8 mouse cellular contexts compared by ENCODE assay signal in the genomic region with DNA sequence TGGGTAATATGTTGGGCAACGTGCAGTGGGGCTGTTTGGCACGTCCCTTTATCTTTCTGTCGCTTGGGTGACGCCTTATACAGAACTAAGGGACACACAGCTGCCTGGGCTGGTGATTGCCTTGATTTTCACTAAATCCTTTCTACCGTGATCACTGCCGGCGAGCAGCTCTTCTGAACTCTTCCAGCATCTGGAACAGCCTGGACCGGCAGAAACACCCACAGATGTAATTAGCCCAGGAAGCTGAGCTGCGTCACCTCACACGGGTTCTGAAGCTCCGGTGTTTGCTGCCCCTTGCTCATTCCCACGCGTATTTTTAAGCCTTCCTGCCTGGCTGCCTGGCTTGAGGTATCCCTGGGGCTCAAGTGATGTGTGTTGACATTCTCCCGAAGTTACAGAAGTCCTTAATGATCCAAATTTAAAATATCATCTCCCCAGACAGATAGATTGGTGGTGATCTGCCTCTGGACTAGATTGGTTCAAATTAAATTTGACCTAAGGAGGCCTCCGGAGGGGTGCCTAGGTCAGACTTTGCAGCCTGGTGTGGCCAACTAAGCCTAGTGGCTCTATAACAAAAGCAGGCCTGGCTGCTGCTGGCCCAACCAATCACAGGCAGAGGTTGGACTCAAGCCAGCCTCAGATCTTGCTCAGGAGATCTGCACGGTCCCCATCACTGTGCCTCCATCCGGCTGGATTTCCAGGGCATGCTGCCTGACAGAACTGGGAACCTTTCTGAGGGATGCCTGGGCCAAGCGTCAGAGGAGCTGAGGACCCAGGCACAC. TPM values are rescaled to one million over a fixed set of nuclear protein-coding genes. Genes with fewer than 3 reads are reported as not detected.
DNase-seq lines count a peak whose midpoint lies in the region; ATAC-seq and TF ChIP-seq lines count a peak whose summit lies in the region.

No protein-coding gene starts in this region.

- no peak for ATAC-seq in intestine, embryonic 15.5 days
- ATAC-seq in stomach, postnatal 0 days (ENCODE audit: low FRiP score, low TSS enrichment), result no peak

- no peak overlapping the region for H3K27ac ChIP-seq in intestine, embryonic 15.5 days
- peak overlapping the region; percentile 70 for H3K27ac ChIP-seq in stomach, postnatal 0 days (replicated peaks)

- H3K4me1 ChIP-seq in intestine, embryonic 15.5 days (replicated peaks), result 0 out of 2 replicates have a peak, but pooled peaks cover 8% of the 10 kb centered on the region
- H3K4me1 ChIP-seq in stomach, postnatal 0 days (replicated peaks; ENCODE audit: control insufficient read depth, insufficient read depth), result no peaks in the 10 kb centered on the region; the same call in 1 of the 2 replicates

- H3K4me3 ChIP-seq in intestine, embryonic 15.5 days (replicated peaks), result no peak overlapping the region
- no peak overlapping the region for H3K4me3 ChIP-seq in stomach, postnatal 0 days (ENCODE audit: low read depth, low read length)

- TF ChIP-seq CTCF in stomach, postnatal 0 days (IDR thresholded peaks at IDR 0.05; ENCODE audit: low read depth), result no peak

- no peak for TF ChIP-seq EP300 in stomach, postnatal 0 days (optimal IDR thresholded peaks at IDR 0.05)

- no peak overlapping the region for H3K4me2 ChIP-seq in intestine, embryonic 15.5 days (replicated peaks)
- no peak overlapping the region for H3K4me2 ChIP-seq in stomach, postnatal 0 days (replicated peaks; ENCODE audit: low read depth)

- WGBS in intestine, embryonic 15.5 days, result 65% methylated on average over 18 of the region's 18 CpGs
- WGBS in stomach, postnatal 0 days, result 52% methylated on average over 18 of the region's 18 CpGs

- H3K9ac ChIP-seq in intestine, embryonic 15.5 days, result 0 out of 2 replicates have a peak overlapping the region, but pooled peaks have one; percentile 2
- H3K9ac ChIP-seq in stomach, postnatal 0 days (ENCODE audit: low read length), result no peak overlapping the region

- no peaks in the 10 kb centered on the region for H3K9me3 ChIP-seq in intestine, embryonic 15.5 days
- H3K9me3 ChIP-seq in stomach, postnatal 0 days (ENCODE audit: control insufficient read depth, low read length), result no peaks in the 10 kb centered on the region

- no peaks in the 10 kb centered on the region for H3K27me3 ChIP-seq in intestine, embryonic 15.5 days (replicated peaks)
- H3K27me3 ChIP-seq in stomach, postnatal 0 days (ENCODE audit: control insufficient read depth, insufficient read depth, low read length), result no peaks in the 10 kb centered on the region

- no peaks in the 10 kb centered on the region for H3K36me3 ChIP-seq in intestine, embryonic 15.5 days
- H3K36me3 ChIP-seq in stomach, postnatal 0 days (ENCODE audit: control insufficient read depth, insufficient read depth, low read length), result no peaks in the 10 kb centered on the region

- DNase-seq in gastrocnemius, postnatal 4 days (ENCODE audit: low spot score in 2 of 2), result peak; percentile 47 to 59
- no peak for DNase-seq in gastrocnemius, postnatal 36 days
- peak; percentile 16 for DNase-seq in right cerebral cortex, adult 18-20 months
- DNase-seq in right cerebral cortex, postnatal 25 days, result no peak
- no peak for DNase-seq in stomach, postnatal 0 days (ENCODE audit: low spot score)
- no peak for DNase-seq in adrenal gland, postnatal 10 days
- DNase-seq in spleen, postnatal 4 days (ENCODE audit: low spot score in 2 of 2), result no peak

- intact Hi-C loops in gastrocnemius, postnatal 36 days (cut with DNase I), result no loop called here

RNA-seq across cellular contexts. Expression of gene Sik1, which starts 57.5 kb away (rescaled TPM):
- 10 to 100 TPM; 80.3 to 83.2 TPM for total RNA-seq in gastrocnemius, postnatal 4 days (2021)
- 10 to 100 TPM; 17.0 to 27.2 TPM for total RNA-seq in gastrocnemius, postnatal 36 days (2021)
- polyA plus RNA-seq in intestine, embryonic 15.5 days (2015; fragmentation: Nextera tagmentation; extraction: Ambion mirVana), result 8.8 and 9.2 TPM in 2 replicates
- polyA plus RNA-seq in stomach, postnatal 0 days (2015; fragmentation: Nextera tagmentation; extraction: Ambion mirVana), result 18.2 and 19.8 TPM in 2 replicates
- total RNA-seq in adrenal gland, postnatal 10 days (2021), result 100 to 1,000 TPM in 1 of 2 experiments, 10 to 100 TPM in 1; 25.4 to 112 TPM

Comparison
In these comparisons a context has a peak if more than half of its experiments do, and no peak if none do; other contexts are left out.
1. DNase-seq: peak in gastrocnemius, postnatal 4 days (2 of 2) and right cerebral cortex, adult 18-20 months (single experiment); none in gastrocnemius, postnatal 36 days (0 of 2), right cerebral cortex, postnatal 25 days (single experiment), stomach, postnatal 0 days (single experiment), adrenal gland, postnatal 10 days (single experiment) and spleen, postnatal 4 days (0 of 2).